Mouse (Mus musculus): ENCODE measurements at regions not wholly inside any gene's neighbourhood (a gene's known extent, or its start where the extent isn't known, plus 50 kb on each side); places are given as distances from the start of the nearest gene placed in this dataset.

DNA sequence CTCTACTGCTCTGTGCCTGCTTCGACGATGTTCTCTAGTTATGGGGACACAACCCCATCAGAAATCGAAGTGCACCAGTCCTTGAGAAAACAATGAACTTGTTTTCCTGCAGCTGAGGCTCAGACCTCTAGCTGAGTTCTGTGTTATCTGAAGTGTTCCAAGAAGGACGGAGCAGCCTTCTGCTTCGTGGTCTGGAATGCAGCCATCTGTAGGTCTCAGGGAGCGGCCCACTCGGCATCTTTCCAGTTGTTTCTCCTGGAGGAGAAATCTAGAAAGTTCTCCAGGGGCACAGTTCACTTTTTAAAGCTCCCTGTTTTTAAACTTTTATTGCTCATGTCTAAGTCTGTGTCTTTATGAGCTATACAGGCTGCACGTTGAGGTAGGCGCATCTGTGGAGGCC, 264.3 kb downstream of the Gadd45g start:
- no peak overlapping the region for H3K27ac ChIP-seq (replicated peaks; ENCODE audit: low read depth, low read length)
- DNase-seq (ENCODE audit: low spot score) (peak; percentile 75), ATAC-seq (ENCODE audit: low FRiP score, low read depth) (peak; percentile 45; the same call in 1 of the 2 replicates)

DNA sequence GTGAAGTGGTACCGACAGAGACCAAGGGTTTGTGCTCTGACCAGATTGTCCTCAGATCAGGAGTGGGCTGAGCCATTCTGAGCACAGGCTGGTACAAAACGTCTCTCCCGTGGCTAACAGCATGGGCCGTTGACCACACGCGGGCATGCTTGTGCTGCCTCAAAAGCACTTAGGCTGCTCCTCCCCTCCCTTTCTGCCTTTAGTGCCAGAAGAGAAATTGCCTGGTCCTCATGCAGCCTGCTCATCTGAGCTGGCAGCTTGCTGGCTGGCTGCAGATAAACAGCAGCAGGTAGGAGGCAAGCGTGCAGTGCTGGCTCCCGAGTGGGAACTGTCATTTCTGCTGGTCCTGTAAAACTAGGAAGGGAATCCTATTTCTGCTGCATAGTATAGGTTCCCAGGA, 267.1 kb downstream of the Gadd45g start:
- no peak overlapping the region for H3K4me2 ChIP-seq (replicated peaks; ENCODE audit: low read depth, low read length, severe bottlenecking)
- H3K4me3 ChIP-seq (replicated peaks; ENCODE audit: low read length) = no peak overlapping the region
- H3K9me3 ChIP-seq (ENCODE audit: control insufficient read depth, low read length) = no peaks in the 10 kb centered on the region
- ATAC-seq (ENCODE audit: low FRiP score, low read depth) (no peak), DNase-seq (ENCODE audit: low spot score) (no peak)
- no peak for TF ChIP-seq POLR2A (IDR thresholded peaks at IDR 0.05; ENCODE audit: borderline replicate concordance, extremely low read depth, insufficient read depth, insufficient read length)
- H3K9ac ChIP-seq (ENCODE audit: low read depth, low read length, severe bottlenecking) = no peak overlapping the region
- no peaks in the 10 kb centered on the region for H3K36me3 ChIP-seq (ENCODE audit: control insufficient read depth, insufficient read depth, low read length)
- 65% methylated on average over 8 of the region's 8 CpGs for WGBS
- H3K27ac ChIP-seq (replicated peaks; ENCODE audit: low read depth, low read length) = no peak overlapping the region
- no peaks in the 10 kb centered on the region for H3K27me3 ChIP-seq (ENCODE audit: control insufficient read depth, insufficient read depth, low read length)
- peaks cover 17% of the 10 kb centered on the region for H3K4me1 ChIP-seq (ENCODE audit: control insufficient read depth, insufficient read depth, low read length)

More for the DNA sequence above, 264.3 kb downstream of the Gadd45g start:
- no peaks in the 10 kb centered on the region for H3K36me3 ChIP-seq (ENCODE audit: control insufficient read depth, insufficient read depth, low read length)
- H3K9me3 ChIP-seq (ENCODE audit: control insufficient read depth, low read length) = no peaks in the 10 kb centered on the region
- no peak overlapping the region for H3K4me3 ChIP-seq (replicated peaks; ENCODE audit: low read length)
- H3K4me1 ChIP-seq (ENCODE audit: control insufficient read depth, insufficient read depth, low read length) = peaks cover 12% of the 10 kb centered on the region
- TF ChIP-seq POLR2A (IDR thresholded peaks at IDR 0.05; ENCODE audit: borderline replicate concordance, extremely low read depth, insufficient read depth, insufficient read length) = no peak
- 47% methylated on average over 9 of the region's 9 CpGs for WGBS
- no peak overlapping the region for H3K4me2 ChIP-seq (replicated peaks; ENCODE audit: low read depth, low read length, severe bottlenecking)
- H3K9ac ChIP-seq (ENCODE audit: low read depth, low read length, severe bottlenecking) = no peak overlapping the region
- no peaks in the 10 kb centered on the region for H3K27me3 ChIP-seq (ENCODE audit: control insufficient read depth, insufficient read depth, low read length)

- Histone ChIP-seq H3K36me3 (ENCODE audit: control insufficient read depth, insufficient read depth, low read length) (no peaks in the 10 kb centered on the region), H3K4me3 (replicated peaks; ENCODE audit: low read length) (no peak overlapping the region), H3K4me2 (replicated peaks; ENCODE audit: low read depth, low read length, severe bottlenecking) (no peak overlapping the region), H3K27me3 (ENCODE audit: control insufficient read depth, insufficient read depth, low read length) (no peaks in the 10 kb centered on the region), H3K9ac (ENCODE audit: low read depth, low read length, severe bottlenecking) (no peak overlapping the region), H3K4me1 (ENCODE audit: control insufficient read depth, insufficient read depth, low read length) (peaks cover 17% of the 10 kb centered on the region), H3K27ac (replicated peaks; ENCODE audit: low read depth, low read length) (no peak overlapping the region), H3K9me3 (ENCODE audit: control insufficient read depth, low read length) (no peaks in the 10 kb centered on the region)
- no peak for TF ChIP-seq POLR2A (IDR thresholded peaks at IDR 0.05; ENCODE audit: borderline replicate concordance, extremely low read depth, insufficient read depth, insufficient read length)
- ATAC-seq (ENCODE audit: low FRiP score, low read depth) (no peak), DNase-seq (ENCODE audit: low spot score) (no peak)
- WGBS = 84% methylated on average over 7 of the region's 7 CpGs
Observed at GRCm38 (mm10) chr13:52114431-52114830, 268.0 kb downstream of the Gadd45g start.

DNA sequence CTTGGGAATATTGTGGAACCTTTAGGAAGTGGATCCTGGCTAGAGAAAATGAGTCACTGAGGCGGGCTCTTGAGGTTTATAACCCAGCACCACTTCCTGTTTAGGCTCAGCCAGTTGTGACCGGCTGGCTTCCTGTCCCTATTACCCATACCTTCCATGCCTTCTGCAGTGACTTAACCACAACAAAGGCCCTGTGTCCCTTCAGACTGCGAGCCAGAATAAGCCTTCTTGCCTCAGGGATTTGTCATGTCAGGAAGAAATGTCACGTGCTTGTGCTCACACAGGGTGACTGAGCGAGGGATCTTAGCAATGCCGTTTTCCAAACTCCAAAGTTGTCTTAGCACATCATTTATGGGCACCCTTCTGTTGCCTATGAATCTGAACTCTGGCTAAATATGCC, 268.5 kb downstream of the Gadd45g start:
- H3K4me3 ChIP-seq (replicated peaks; ENCODE audit: low read length) = no peak overlapping the region
- H3K9ac ChIP-seq (ENCODE audit: low read depth, low read length, severe bottlenecking) = no peak overlapping the region
- no peak overlapping the region for H3K27ac ChIP-seq (replicated peaks; ENCODE audit: low read depth, low read length)
- H3K9me3 ChIP-seq (ENCODE audit: control insufficient read depth, low read length) = no peaks in the 10 kb centered on the region
- TF ChIP-seq POLR2A (IDR thresholded peaks at IDR 0.05; ENCODE audit: borderline replicate concordance, extremely low read depth, insufficient read depth, insufficient read length) = no peak
- H3K4me1 ChIP-seq (ENCODE audit: control insufficient read depth, insufficient read depth, low read length) = peaks cover 17% of the 10 kb centered on the region
- WGBS = 78% methylated on average over 6 of the region's 6 CpGs
- H3K27me3 ChIP-seq (ENCODE audit: control insufficient read depth, insufficient read depth, low read length) = no peaks in the 10 kb centered on the region
- no peaks in the 10 kb centered on the region for H3K36me3 ChIP-seq (ENCODE audit: control insufficient read depth, insufficient read depth, low read length)
- H3K4me2 ChIP-seq (replicated peaks; ENCODE audit: low read depth, low read length, severe bottlenecking) = no peak overlapping the region
- ATAC-seq (ENCODE audit: low FRiP score, low read depth) (no peak), DNase-seq (ENCODE audit: low spot score) (no peak)

DNA sequence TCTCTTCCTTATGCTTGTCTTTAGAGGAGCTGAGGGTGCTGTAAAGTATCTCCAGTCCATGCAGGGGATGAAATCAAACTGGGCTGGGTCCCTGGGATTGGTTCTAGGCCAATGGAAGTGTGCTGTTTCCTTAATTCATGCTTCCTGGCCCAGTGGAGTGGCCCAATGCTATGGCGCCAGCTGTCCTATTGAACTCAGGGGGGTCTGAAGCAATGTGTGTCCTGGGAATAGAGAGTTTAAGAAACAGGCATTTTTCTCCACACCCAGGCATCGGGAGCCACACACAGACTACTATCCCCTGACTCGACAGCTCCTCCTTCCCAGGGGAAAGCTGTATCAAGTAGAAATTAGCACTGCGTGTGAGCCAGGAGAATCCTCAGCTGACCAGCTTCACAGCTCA, 269.8 kb downstream of the Gadd45g start:
- H3K27ac ChIP-seq (replicated peaks; ENCODE audit: low read depth, low read length) = no peak overlapping the region
- WGBS = 54% methylated on average over 4 of the region's 4 CpGs
- peaks cover 6% of the 10 kb centered on the region for H3K4me1 ChIP-seq (ENCODE audit: control insufficient read depth, insufficient read depth, low read length)
- TF ChIP-seq POLR2A (IDR thresholded peaks at IDR 0.05; ENCODE audit: borderline replicate concordance, extremely low read depth, insufficient read depth, insufficient read length) = no peak
- no peaks in the 10 kb centered on the region for H3K27me3 ChIP-seq (ENCODE audit: control insufficient read depth, insufficient read depth, low read length)
- H3K4me3 ChIP-seq (replicated peaks; ENCODE audit: low read length) = no peak overlapping the region
- no peaks in the 10 kb centered on the region for H3K9me3 ChIP-seq (ENCODE audit: control insufficient read depth, low read length)
- ATAC-seq (ENCODE audit: low FRiP score, low read depth) (no peak), DNase-seq (ENCODE audit: low spot score) (no peak)
- no peak overlapping the region for H3K9ac ChIP-seq (ENCODE audit: low read depth, low read length, severe bottlenecking)
- no peaks in the 10 kb centered on the region for H3K36me3 ChIP-seq (ENCODE audit: control insufficient read depth, insufficient read depth, low read length)
- H3K4me2 ChIP-seq (replicated peaks; ENCODE audit: low read depth, low read length, severe bottlenecking) = no peak overlapping the region

- WGBS = 70% methylated on average over 4 of the region's 4 CpGs
Observed at GRCm38 (mm10) chr13:52116756-52117155, 270.3 kb downstream of the Gadd45g start.

More at GRCm38 (mm10) chr13:52116756-52117155, 270.3 kb downstream of the Gadd45g start:
- no peak overlapping the region for H3K27ac ChIP-seq (replicated peaks; ENCODE audit: low read depth, low read length)
- H3K9me3 ChIP-seq (ENCODE audit: control insufficient read depth, low read length) = no peaks in the 10 kb centered on the region
- H3K36me3 ChIP-seq (ENCODE audit: control insufficient read depth, insufficient read depth, low read length) = no peaks in the 10 kb centered on the region
- no peak overlapping the region for H3K4me3 ChIP-seq (replicated peaks; ENCODE audit: low read length)
- H3K27me3 ChIP-seq (ENCODE audit: control insufficient read depth, insufficient read depth, low read length) = no peaks in the 10 kb centered on the region
- ATAC-seq (ENCODE audit: low FRiP score, low read depth) = no peak
- peaks cover 6% of the 10 kb centered on the region for H3K4me1 ChIP-seq (ENCODE audit: control insufficient read depth, insufficient read depth, low read length)
- DNase-seq (ENCODE audit: low spot score) = no peak
- H3K9ac ChIP-seq (ENCODE audit: low read depth, low read length, severe bottlenecking) = no peak overlapping the region
- no peak for TF ChIP-seq POLR2A (IDR thresholded peaks at IDR 0.05; ENCODE audit: borderline replicate concordance, extremely low read depth, insufficient read depth, insufficient read length)
- H3K4me2 ChIP-seq (replicated peaks; ENCODE audit: low read depth, low read length, severe bottlenecking) = no peak overlapping the region

Data from limb, embryonic 14.5 days (tissue).